Mouse (Mus musculus): ENCODE measurements around the gene Dock4. TPM values are rescaled to one million over a fixed set of nuclear protein-coding genes. Genes with fewer than 3 reads are reported as not detected.

The Dock4 gene
- polyA plus RNA-seq, 1 experiment from 2014 or later: 1.8 TPM

DNA sequence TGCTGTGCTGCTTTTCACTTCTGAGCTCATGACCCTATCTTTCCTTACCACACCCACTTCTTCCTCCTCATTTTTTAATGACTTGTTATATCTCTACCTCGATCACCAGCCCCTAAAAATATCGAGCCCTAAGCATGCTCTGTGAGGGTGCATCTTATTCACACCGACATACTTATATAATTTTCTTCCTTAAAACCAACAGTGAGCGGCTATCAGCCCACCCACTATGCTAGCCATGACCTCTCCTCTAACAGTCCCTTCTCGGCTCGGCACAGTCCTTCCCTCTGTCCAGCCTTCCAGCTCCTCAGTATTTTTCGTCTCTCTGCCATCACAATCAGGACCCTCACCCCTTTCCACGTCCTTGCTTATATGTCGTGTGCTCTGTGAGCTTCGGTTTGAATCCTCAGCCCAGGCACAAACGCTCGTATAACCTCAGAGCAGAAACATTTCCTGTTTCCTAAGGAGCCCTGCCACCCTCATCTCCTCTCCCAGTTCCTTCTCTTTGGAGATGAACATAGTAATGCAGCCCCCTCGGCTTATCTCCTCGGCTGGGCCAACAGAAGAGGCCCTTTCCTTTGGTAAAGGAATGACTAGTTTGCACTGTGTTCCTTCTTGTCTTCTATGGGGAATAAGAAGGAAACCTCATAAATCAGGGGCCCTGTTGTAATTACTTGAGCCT, 351.2 kb downstream of the Dock4 start:
- Histone ChIP-seq H3K27ac (ENCODE audit: low read depth, low read length) (no peak overlapping the region), H3K36me3 (ENCODE audit: control insufficient read depth, insufficient read depth) (no peaks in the 10 kb centered on the region), H3K4me3 (ENCODE audit: low read depth, low read length) (no peak overlapping the region), H3K4me2 (replicated peaks; ENCODE audit: low read depth) (no peak overlapping the region), H3K9me3 (ENCODE audit: control insufficient read depth) (no peaks in the 10 kb centered on the region), H3K4me1 (replicated peaks; ENCODE audit: control insufficient read depth, insufficient read depth, low read length) (no peaks in the 10 kb centered on the region), H3K9ac (ENCODE audit: low read depth, low read length) (no peak overlapping the region), H3K27me3 (replicated peaks; ENCODE audit: control insufficient read depth, insufficient read depth, low read length) (no peaks in the 10 kb centered on the region)
- no peak for TF ChIP-seq CTCF (IDR thresholded peaks at IDR 0.05; ENCODE audit: low read depth)
- ATAC-seq: no peak
- 44% methylated on average over 14 of the region's 14 CpGs for WGBS

DNA sequence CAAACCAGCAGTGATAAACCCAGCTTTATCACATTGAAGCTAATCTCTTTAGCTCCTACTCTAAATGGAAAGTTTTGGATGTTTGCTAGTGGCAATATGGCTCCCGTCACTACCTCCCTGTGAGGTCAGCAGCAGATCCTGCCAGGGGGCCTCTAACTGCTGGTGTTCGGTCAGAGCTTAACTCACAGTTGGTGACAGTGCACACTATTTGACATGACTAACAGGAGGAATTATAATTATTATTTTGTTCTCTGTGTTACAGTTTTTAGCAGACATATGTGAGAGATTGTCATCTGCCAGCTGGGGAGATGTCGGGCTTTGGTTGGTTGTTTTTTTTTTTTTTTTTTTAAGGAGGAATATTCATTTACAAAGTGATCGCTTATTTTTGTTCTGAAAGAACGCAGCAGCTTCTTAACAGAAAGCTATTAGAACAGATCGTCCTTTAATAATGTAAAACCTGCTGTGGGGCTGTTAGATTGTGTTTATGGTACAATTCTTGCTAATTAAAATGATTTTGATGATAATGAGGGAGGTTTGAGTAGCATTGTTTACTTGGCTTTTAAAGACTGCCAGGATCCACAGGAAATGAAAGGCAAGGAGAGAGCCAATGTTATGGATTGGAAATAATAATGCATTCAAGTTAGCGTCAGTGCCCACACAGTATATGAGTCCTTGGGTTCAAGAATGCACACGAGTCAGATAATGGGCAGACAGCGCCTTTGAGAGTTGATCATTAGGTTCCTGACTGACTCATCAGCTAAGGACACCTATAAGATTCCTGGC, 352.0 kb downstream of the Dock4 start:
- Histone ChIP-seq H3K9ac (ENCODE audit: low read depth, low read length) (no peak overlapping the region), H3K27ac (ENCODE audit: low read depth, low read length) (no peak overlapping the region), H3K9me3 (ENCODE audit: control insufficient read depth) (no peaks in the 10 kb centered on the region), H3K4me3 (ENCODE audit: low read depth, low read length) (no peak overlapping the region), H3K4me1 (replicated peaks; ENCODE audit: control insufficient read depth, insufficient read depth, low read length) (no peaks in the 10 kb centered on the region), H3K4me2 (replicated peaks; ENCODE audit: low read depth) (no peak overlapping the region), H3K27me3 (replicated peaks; ENCODE audit: control insufficient read depth, insufficient read depth, low read length) (no peaks in the 10 kb centered on the region), H3K36me3 (ENCODE audit: control insufficient read depth, insufficient read depth) (no peaks in the 10 kb centered on the region)
- WGBS: 79% methylated on average over 9 of the region's 9 CpGs
- no peak for TF ChIP-seq CTCF (IDR thresholded peaks at IDR 0.05; ENCODE audit: low read depth)
- ATAC-seq: no peak

DNA sequence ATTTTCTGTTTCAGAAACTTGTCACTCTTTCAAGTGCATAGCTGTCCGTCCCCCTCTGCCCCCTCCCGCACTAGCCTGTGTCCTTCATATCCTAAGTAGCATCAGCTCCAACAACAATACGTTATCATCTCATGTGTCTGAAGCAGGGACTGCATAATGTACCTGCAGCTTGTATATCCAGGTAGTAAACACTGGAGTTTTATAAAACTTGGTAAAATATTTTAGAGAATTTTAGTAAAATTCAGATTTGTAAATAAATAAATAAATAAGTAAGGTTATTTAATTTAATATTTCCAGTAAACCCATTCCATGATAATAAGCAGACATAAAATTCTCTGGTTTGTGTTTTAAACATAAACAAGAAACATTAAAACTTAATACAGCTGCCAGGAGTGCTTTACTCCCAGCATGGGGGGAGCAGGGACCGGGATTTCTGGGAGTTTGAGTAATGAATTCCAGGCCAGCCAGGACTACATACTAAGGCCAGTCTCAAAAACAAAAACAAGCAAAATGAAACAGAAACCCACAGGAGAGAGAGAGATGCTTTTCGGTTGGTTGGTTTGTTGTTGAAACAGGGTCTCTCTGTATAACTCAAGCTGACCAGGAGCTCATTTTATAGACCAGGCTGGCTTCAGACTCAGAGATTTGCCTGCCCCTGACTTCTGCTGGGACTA, 352.7 kb downstream of the Dock4 start:
- 83% methylated on average over 5 of the region's 5 CpGs for WGBS
- no peak for ATAC-seq
- no peaks in the 10 kb centered on the region for H3K27me3 ChIP-seq (replicated peaks; ENCODE audit: control insufficient read depth, insufficient read depth, low read length)
- H3K27ac ChIP-seq (ENCODE audit: low read depth, low read length): no peak overlapping the region
- H3K4me3 ChIP-seq (ENCODE audit: low read depth, low read length): no peak overlapping the region
- H3K4me1 ChIP-seq (replicated peaks; ENCODE audit: control insufficient read depth, insufficient read depth, low read length): no peaks in the 10 kb centered on the region
- H3K36me3 ChIP-seq (ENCODE audit: control insufficient read depth, insufficient read depth): no peaks in the 10 kb centered on the region
- TF ChIP-seq CTCF (IDR thresholded peaks at IDR 0.05; ENCODE audit: low read depth): no peak
- no peaks in the 10 kb centered on the region for H3K9me3 ChIP-seq (ENCODE audit: control insufficient read depth)
- H3K9ac ChIP-seq (ENCODE audit: low read depth, low read length): no peak overlapping the region
- H3K4me2 ChIP-seq (replicated peaks; ENCODE audit: low read depth): no peak overlapping the region

DNA sequence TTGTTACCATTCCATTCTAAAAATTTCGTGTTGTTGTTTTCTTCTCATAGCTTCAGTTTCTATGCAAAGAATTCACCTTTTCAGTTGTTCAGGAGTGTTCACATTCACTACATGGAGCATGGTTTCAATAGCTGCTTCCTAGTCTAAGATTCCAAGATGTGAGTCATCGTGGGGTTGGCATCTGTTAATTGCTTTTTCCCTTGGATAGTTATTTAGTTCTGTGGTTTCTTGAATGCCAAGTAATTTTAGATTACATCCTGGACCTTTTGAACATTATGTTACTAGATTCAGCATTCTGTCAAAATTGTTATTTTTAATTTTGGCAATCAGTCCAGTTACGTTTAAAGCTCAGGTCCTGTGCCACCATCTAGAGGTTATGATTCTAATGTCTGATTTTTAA, 355.7 kb downstream of the Dock4 start:
- Histone ChIP-seq H3K4me3 (ENCODE audit: low read depth, low read length) (no peak overlapping the region), H3K36me3 (ENCODE audit: control insufficient read depth, insufficient read depth) (no peaks in the 10 kb centered on the region), H3K27ac (ENCODE audit: low read depth, low read length) (no peak overlapping the region), H3K9ac (ENCODE audit: low read depth, low read length) (no peak overlapping the region), H3K4me1 (replicated peaks; ENCODE audit: control insufficient read depth, insufficient read depth, low read length) (no peaks in the 10 kb centered on the region), H3K9me3 (ENCODE audit: control insufficient read depth) (no peaks in the 10 kb centered on the region), H3K4me2 (replicated peaks; ENCODE audit: low read depth) (no peak overlapping the region), H3K27me3 (replicated peaks; ENCODE audit: control insufficient read depth, insufficient read depth, low read length) (no peaks in the 10 kb centered on the region)
- ATAC-seq: no peak
- WGBS: 68% methylated on average over 3 of the region's 3 CpGs
- no peak for TF ChIP-seq CTCF (IDR thresholded peaks at IDR 0.05; ENCODE audit: low read depth)

DNA sequence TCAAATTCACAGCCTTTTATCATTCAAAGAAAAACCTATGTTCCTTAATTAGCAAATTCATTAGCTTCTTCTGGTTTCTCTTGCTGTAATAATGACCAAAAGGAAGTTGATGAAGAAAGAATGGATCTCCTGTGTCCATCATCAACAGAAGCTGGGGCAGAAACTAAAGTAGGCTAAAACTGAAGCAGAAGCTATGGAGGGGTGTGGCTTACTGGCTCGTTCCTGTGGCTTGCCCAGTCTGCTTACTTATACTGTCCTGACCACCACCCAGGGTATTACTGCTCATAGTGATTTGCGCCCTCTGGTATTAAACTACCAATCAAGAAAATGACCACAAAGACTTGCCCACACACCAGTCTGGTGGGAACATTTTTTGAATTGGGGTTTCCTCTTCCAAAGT, 359.5 kb downstream of the Dock4 start:
- 75% methylated on average over 2 of the region's 2 CpGs for WGBS
- no peak for TF ChIP-seq CTCF (IDR thresholded peaks at IDR 0.05; ENCODE audit: low read depth)
- no peaks in the 10 kb centered on the region for H3K27me3 ChIP-seq (replicated peaks; ENCODE audit: control insufficient read depth, insufficient read depth, low read length)
- no peak overlapping the region for H3K4me2 ChIP-seq (replicated peaks; ENCODE audit: low read depth)
- no peaks in the 10 kb centered on the region for H3K4me1 ChIP-seq (replicated peaks; ENCODE audit: control insufficient read depth, insufficient read depth, low read length)
- no peak overlapping the region for H3K27ac ChIP-seq (ENCODE audit: low read depth, low read length)
- H3K9ac ChIP-seq (ENCODE audit: low read depth, low read length): no peak overlapping the region
- no peak overlapping the region for H3K4me3 ChIP-seq (ENCODE audit: low read depth, low read length)
- no peaks in the 10 kb centered on the region for H3K9me3 ChIP-seq (ENCODE audit: control insufficient read depth)
- ATAC-seq: no peak
- no peaks in the 10 kb centered on the region for H3K36me3 ChIP-seq (ENCODE audit: control insufficient read depth, insufficient read depth)

DNA sequence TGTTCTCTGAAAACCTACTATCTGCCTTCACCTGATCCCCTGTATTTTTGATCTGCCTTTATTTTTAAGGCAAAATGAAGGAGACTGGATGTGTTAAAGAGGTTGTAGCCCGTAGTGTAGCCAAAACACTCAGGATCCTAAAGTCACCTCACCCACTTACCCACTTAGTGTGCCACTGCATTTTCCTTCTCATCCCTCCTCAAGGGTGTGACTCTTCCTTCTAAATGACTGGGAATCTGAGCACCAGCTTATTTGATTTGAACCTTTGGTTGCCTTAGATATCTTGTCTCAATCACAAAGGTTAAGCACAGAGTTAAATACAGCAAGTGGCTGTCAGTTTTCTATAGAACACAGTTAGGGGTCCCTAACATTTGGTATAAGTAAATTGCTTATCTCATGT, 362.2 kb downstream of the Dock4 start:
- H3K36me3 ChIP-seq (ENCODE audit: control insufficient read depth, insufficient read depth): no peaks in the 10 kb centered on the region
- no peaks in the 10 kb centered on the region for H3K27me3 ChIP-seq (replicated peaks; ENCODE audit: control insufficient read depth, insufficient read depth, low read length)
- no peak overlapping the region for H3K27ac ChIP-seq (ENCODE audit: low read depth, low read length)
- no peaks in the 10 kb centered on the region for H3K9me3 ChIP-seq (ENCODE audit: control insufficient read depth)
- no peak for ATAC-seq
- no peaks in the 10 kb centered on the region for H3K4me1 ChIP-seq (replicated peaks; ENCODE audit: control insufficient read depth, insufficient read depth, low read length)
- WGBS: 94% methylated on average over 1 of the region's 1 CpGs
- H3K4me3 ChIP-seq (ENCODE audit: low read depth, low read length): no peak overlapping the region
- H3K9ac ChIP-seq (ENCODE audit: low read depth, low read length): no peak overlapping the region
- TF ChIP-seq CTCF (IDR thresholded peaks at IDR 0.05; ENCODE audit: low read depth): no peak
- no peak overlapping the region for H3K4me2 ChIP-seq (replicated peaks; ENCODE audit: low read depth)
